Mouse (Mus musculus): ENCODE measurements around the gene Msh6.
"Not testable (repeated sequence)": the region's sequence is repeated elsewhere in the genome, so short reads cannot be mapped to it uniquely, and the experiment has no call there.

DNA sequence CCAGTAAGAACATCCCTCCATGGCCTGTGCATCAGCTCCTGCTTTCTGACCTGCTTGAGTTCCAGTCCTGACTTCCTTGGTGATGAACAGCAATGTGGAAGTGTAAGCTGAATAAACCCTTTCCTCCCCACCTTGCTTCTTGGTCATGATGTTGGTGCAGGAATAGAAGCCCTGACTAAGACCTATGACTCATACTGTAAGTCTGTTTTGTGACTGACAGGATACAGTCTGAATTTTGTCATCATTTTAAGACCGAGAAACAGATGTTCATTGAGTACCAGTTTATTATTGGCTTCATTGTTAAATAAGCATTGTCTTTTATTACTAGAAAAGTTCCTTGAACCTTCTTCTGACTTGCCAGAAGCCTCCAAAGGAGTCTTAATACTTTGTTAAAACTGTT is 4.8 kb downstream of the Msh6 start:
- not testable (repeated sequence) for TF ChIP-seq CTCF (IDR thresholded peaks at IDR 0.05; ENCODE audit: low read depth); EP300 (optimal IDR thresholded peaks at IDR 0.05)
